In genomic region chr2:137115241-137116024, GRCm38 (mm10) we compare ENCODE assay signal across 8 mouse cellular contexts. TPM values are rescaled to one million over a fixed set of nuclear protein-coding genes. Genes with fewer than 3 reads are reported as not detected.
A peak's percentile ranks its signal among the peaks of the same experiment; 100 is the strongest.
DNase-seq lines count a peak whose midpoint lies in the region; ATAC-seq and TF ChIP-seq lines count a peak whose summit lies in the region.

No protein-coding gene starts in this region.

- peak overlapping the region; percentile 65 for H3K4me3 ChIP-seq in kidney, adult 2 months (ENCODE audit: insufficient read depth, low read depth, low read length)
- peak overlapping the region; percentile 79 for H3K4me3 ChIP-seq in gastrocnemius, adult 2 months
- peak overlapping the region; percentile 72 for H3K4me3 ChIP-seq in intestine, embryonic 14.5 days (ENCODE audit: low read depth, low read length)
- peak overlapping the region; percentile 93 for H3K4me3 ChIP-seq in lung, embryonic 15.5 days
- peak overlapping the region; percentile 60 for H3K4me3 ChIP-seq in olfactory bulb, adult 2 months (ENCODE audit: insufficient read depth, low read depth, low read length)

- TF ChIP-seq CTCF in kidney, adult 2 months (conservative IDR thresholded peaks at IDR 0.05; ENCODE audit: insufficient read depth, insufficient read length, low read depth, low read length), result no peak
- TF ChIP-seq CTCF in gastrocnemius, adult 2 months (IDR thresholded peaks at IDR 0.05), result no peak
- TF ChIP-seq CTCF in olfactory bulb, adult 2 months (IDR thresholded peaks at IDR 0.05; ENCODE audit: insufficient read depth, low read depth, low read length), result no peak

- H3K27me3 ChIP-seq in kidney, adult 2 months (replicated peaks; ENCODE audit: control insufficient read depth, insufficient read depth, low read length), result no peaks in the 10 kb centered on the region
- H3K27me3 ChIP-seq in intestine, embryonic 14.5 days (replicated peaks; ENCODE audit: control insufficient read depth, insufficient read depth, low read length), result no peaks in the 10 kb centered on the region
- no peaks in the 10 kb centered on the region for H3K27me3 ChIP-seq in lung, embryonic 15.5 days

- WGBS in kidney, adult 2 months, result under 1% methylated on average over 40 of the region's 40 CpGs
- under 1% methylated on average over 40 of the region's 40 CpGs for WGBS in intestine, embryonic 14.5 days
- under 1% methylated on average over 40 of the region's 40 CpGs for WGBS in lung, embryonic 15.5 days
- WGBS in olfactory bulb, adult 2 months, result under 1% methylated on average over 40 of the region's 40 CpGs

- no peaks in the 10 kb centered on the region for H3K36me3 ChIP-seq in kidney, adult 2 months (ENCODE audit: control insufficient read depth, insufficient read depth, low read length)
- no peaks in the 10 kb centered on the region for H3K36me3 ChIP-seq in intestine, embryonic 14.5 days (ENCODE audit: control insufficient read depth, insufficient read depth, low read length)
- no peaks in the 10 kb centered on the region for H3K36me3 ChIP-seq in lung, embryonic 15.5 days

- peak overlapping the region; percentile 91 for H3K9ac ChIP-seq in intestine, embryonic 14.5 days (ENCODE audit: low read length)
- H3K9ac ChIP-seq in lung, embryonic 15.5 days, result peak overlapping the region; percentile 73

- no peak for TF ChIP-seq POLR2A in kidney, adult 2 months (IDR thresholded peaks at IDR 0.05; ENCODE audit: low read depth, low read length)
- TF ChIP-seq POLR2A in olfactory bulb, adult 2 months (IDR thresholded peaks at IDR 0.05; ENCODE audit: insufficient read depth, low read depth, low read length), result no peak

- intact Hi-C loops in gastrocnemius, adult 2 months (cut with DNase I), result loop anchor here (2.0 to 5.0 kb wide), 2 partner anchors 225 to 617 kb away; partner anchors contain the start of genes AL731706.1, Mkks and Slx4ip

- peak overlapping the region; percentile 87 for H3K27ac ChIP-seq in kidney, adult 2 months (ENCODE audit: insufficient read depth, low read depth, low read length)
- peak overlapping the region; percentile 96 for H3K27ac ChIP-seq in gastrocnemius, adult 2 months
- H3K27ac ChIP-seq in intestine, embryonic 14.5 days (ENCODE audit: low read depth), result peak overlapping the region; percentile 99
- peak overlapping the region; percentile 99 for H3K27ac ChIP-seq in lung, embryonic 15.5 days
- H3K27ac ChIP-seq in olfactory bulb, adult 2 months (ENCODE audit: insufficient read depth, low read depth, low read length), result no peak overlapping the region

- DNase-seq in kidney, adult 2 months, result peak; percentile 34
- no peak for DNase-seq in kidney, adult 9 months
- peak; percentile 47 for DNase-seq in adrenal gland, postnatal 10 days
- DNase-seq in gastrocnemius, adult 2 months, result peak; percentile 60
- peak; percentile 77 for DNase-seq in intestine, embryonic 14.5 days (ENCODE audit: low spot score)

- ATAC-seq in intestine, embryonic 14.5 days (replicated peaks; ENCODE audit: low FRiP score, low TSS enrichment, low read depth), result no peak
- no peak for ATAC-seq in lung, embryonic 15.5 days (ENCODE audit: borderline replicate concordance, extremely low read depth, low FRiP score, low TSS enrichment)
- ATAC-seq in cerebellum, adult (ENCODE audit: insufficient number of reproducible peaks, low FRiP score, low TSS enrichment), result no peak

- peaks cover 6% of the 10 kb centered on the region; the same call in 1 of the 2 replicates for H3K4me1 ChIP-seq in kidney, adult 2 months (ENCODE audit: control insufficient read depth, insufficient read depth, low read length)
- peaks cover 21% of the 10 kb centered on the region for H3K4me1 ChIP-seq in intestine, embryonic 14.5 days (replicated peaks; ENCODE audit: control insufficient read depth, insufficient read depth, low read length)
- peaks cover 28% of the 10 kb centered on the region for H3K4me1 ChIP-seq in lung, embryonic 15.5 days
- peaks cover 20% of the 10 kb centered on the region for H3K4me1 ChIP-seq in olfactory bulb, adult 2 months (ENCODE audit: control insufficient read depth, insufficient read depth, low read length)

- H3K9me3 ChIP-seq in intestine, embryonic 14.5 days (ENCODE audit: control insufficient read depth, low read length), result no peaks in the 10 kb centered on the region
- no peaks in the 10 kb centered on the region for H3K9me3 ChIP-seq in lung, embryonic 15.5 days

- peak overlapping the region; percentile 81 for H3K4me2 ChIP-seq in intestine, embryonic 14.5 days (ENCODE audit: low read length)
- peak overlapping the region; percentile 97 for H3K4me2 ChIP-seq in lung, embryonic 15.5 days

RNA-seq across cellular contexts. Expression of gene Jag1, which starts 1.0 kb away (rescaled TPM):
- 6.1 and 6.6 TPM in 2 replicates for polyA plus RNA-seq in kidney, adult 2 months (2012; rRNA removed)
- 10 to 100 TPM; 15.6 to 18.1 TPM for total RNA-seq in adrenal gland, postnatal 10 days (2021)
- total RNA-seq in gastrocnemius, adult 2 months (2021), result 1 to 10 TPM; 5.3 to 6.7 TPM
- 18.8 and 20.6 TPM in 2 replicates for polyA plus RNA-seq in intestine, embryonic 14.5 days (2014; fragmentation: Nextera tagmentation; extraction: Ambion mirVana)
- 15.0 and 15.2 TPM in 2 replicates for polyA plus RNA-seq in lung, embryonic 15.5 days (2015; fragmentation: Nextera tagmentation; extraction: Ambion mirVana)
- not detected in 2 replicates for polyA plus RNA-seq in olfactory bulb, adult 2 months (2012; ENCODE audit: insufficient read depth, insufficient read length, low replicate concordance, missing spikeins)
